Mouse (Mus musculus) gastrocnemius, adult 8-10 months (tissue): Measurements from ENCODE around the gene Dctpp1. TPM values are rescaled to one million over a fixed set of nuclear protein-coding genes. Genes with fewer than 3 reads are reported as not detected.

Source experiments
- DNase-seq, 2 experiments: peaks; one replicate each; pipeline ENCODE4 v3.0.0; 2022; ENCODE audit warnings: low spot score in 2 of 2
- total RNA-seq, 4 experiments: library from RNA; stranded (reverse); gene quantifications; 2 replicates each; pipeline ENCODE4 v1.2.4; 2022

The Dctpp1 gene
- total RNA-seq, 4 experiments from 2014 or later, result 31.3 to 38.3 (median 33.9) TPM

DNA sequence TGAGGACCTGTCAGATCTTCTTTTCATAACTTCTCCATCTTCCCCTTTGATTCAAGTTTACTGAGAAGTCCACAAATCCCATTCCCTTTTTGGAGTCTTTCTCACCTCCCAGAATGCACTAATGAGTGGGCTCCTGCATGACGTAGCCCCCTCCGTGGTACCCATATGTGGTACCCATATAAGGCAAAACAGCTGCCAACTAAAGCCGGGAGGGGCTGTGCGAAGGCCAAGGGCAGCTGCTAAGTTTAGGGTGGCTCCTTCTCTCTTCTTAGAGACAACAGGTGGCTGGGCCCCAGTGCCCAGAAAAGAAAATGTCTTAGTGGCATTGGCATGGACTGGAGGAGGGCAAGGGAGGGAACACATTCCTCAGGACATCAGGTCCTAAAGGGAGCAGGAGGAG lies 50.2 kb downstream of the Dctpp1 start:
- DNase-seq, result peak; percentile 71 to 78

DNA sequence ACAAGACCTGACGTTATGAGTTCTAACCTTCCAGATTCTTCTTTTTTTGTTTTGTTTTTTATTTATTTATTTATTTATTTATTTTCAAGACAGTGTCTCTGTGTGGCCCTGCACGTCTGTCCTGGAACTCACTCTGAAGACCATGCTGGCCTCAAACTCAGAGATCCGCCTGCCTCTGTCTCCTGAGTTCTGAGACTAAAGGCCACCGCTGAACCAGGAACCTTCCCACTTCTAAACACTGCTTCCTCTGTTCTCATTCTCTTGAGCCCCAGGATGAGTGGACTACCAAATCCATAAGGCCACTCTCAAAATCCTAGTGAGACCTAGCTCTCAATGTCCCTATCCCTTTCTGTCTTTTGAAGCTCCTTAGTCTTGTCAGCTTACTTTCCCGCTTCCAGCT lies 50.7 kb downstream of the Dctpp1 start:
- DNase-seq, result no peak

DNA sequence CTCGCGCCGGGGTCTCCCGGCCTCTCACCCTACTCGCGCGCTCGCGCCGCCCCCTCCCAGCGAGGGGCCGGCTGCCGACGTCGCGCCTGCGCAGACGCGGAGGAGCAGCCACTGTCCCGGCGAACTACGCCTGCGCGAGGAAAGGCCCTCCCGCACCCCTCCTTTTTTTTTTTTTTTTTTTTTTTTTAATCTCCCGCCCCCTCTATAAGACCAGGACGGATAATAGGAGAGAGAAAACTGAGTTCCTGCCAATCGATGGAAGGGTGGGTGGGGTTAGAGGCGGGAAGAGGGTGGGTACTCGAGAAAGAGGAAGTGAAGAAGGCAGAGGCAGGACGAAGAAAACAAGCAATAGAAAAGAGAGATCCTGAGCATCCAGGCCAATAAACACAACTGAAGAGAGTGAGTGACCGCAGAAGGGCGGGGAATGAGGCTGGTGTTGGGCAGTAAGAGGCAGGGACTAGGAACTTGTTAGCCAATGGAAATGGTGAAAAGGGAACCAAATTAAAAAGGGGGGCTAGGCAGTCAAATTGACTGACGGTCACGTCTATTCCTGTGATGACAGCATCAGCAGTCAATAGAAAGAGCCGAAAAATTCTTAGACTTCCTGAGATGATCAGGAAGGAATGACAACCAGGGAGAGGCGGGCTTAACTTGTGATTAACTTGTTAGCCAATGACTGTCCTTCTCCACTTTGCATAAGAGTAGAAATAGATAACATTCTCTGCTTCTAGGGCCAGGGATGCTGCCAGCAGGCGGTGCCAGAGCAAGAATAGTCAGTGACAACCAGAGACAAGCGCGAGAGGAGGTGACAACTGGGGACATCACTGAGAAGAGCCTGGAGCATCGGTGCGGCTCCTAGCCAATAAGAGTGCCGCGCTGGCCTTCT lies 51.7 kb downstream of the Dctpp1 start, which contains the start of gene Mylpf:
Gene Mylpf (plus strand): TSS at position 338 of the 886 bp plus-strand sequence.
- DNase-seq, result peak; percentile 91 to 92

DNA sequence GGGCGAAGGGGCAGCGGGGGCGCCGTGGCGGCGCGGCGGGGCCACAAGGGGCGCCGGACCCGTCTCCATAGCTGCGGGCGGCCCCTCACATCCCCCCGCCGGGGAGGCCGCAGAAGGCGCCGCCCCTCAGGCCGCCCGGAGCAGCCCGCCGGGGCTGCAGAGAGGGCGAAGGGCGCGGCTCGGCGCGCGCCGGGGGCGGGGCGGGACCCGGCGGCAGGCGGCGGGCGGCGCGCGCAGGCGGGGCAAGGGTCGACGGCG lies 52.3 kb downstream of the Dctpp1 start, which contains the start of gene Tbc1d10b:
Gene Tbc1d10b (minus strand): TSS at position 174 of the 258 bp plus-strand sequence.
- peak in 1 of 2 experiments; percentile 23 for DNase-seq

DNA sequence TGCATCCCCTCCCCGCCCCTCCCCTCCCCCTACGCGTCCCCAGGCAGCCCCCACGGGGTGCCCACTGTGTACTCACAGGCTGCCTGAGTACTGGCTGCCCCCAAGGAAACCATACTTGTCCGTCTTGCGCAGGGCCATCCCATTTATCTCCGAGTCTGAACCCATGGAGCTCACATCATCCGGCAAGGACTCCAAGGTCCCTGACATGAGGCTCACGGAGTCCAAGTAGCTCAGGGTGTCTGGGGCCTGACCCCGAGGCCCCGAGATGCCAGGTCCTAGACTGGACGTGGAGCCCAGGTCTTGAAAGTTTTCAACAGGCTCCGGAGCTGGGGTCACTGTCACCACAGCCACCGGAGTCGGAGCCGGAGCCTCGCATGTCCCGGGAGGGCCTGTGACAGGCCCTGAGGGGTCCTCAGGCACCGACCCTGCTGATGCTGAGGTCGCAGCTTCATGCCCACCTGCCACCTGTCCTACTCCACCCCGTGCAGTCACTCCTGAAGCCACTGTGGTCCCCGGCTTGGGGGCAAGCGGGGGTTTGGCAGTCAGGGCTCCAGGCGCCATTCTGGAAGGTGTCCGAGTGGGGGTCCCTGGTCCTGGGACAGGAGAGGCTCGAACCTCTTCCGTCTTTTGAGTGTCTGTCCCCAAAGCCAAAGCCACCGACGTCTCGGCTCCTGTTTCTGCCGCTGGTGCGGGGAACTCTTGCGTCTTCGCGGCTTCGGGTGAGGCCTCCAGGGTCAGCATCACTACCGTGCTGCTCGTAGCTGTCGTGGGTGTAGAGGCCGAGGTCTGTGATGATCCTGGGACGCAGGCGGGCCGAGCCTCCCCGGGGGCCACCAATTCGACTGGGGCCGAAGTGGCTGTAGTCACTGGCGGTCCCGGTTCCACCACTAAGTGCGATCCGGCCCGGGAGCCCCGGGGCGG lies 52.9 kb downstream of the Dctpp1 start:
- DNase-seq, result peak in 1 of 2 experiments; percentile 31

Other genes with a start within 250 kb of the Dctpp1 start
- gene Mvp, start 246.1 kb downstream of the Dctpp1 start, total RNA-seq, result 10 to 100 TPM; 26.7 to 48.3 (median 34.8) TPM
- gene Pagr1b, start 244.2 kb downstream of the Dctpp1 start, total RNA-seq, result under 1 TPM in 1 of 4 experiments, not detected in 3; 0.67 TPM
- gene Pagr1a, start 243.4 kb downstream of the Dctpp1 start, total RNA-seq, result 10 to 100 TPM in 1 of 4 experiments, 1 to 10 TPM in 3; 1.3 to 17.6 (median 5.2) TPM
- 10 to 100 TPM in 3 of 4 experiments, 1 to 10 TPM in 1; 4.0 to 20.7 (median 14.7) TPM for gene Gm42742, start 239.6 kb downstream of the Dctpp1 start, total RNA-seq
- under 1 TPM in 3 of 4 experiments, not detected in 1; 0.31 to 0.72 (median 0.65) TPM for gene Prrt2, start 239.5 kb downstream of the Dctpp1 start, total RNA-seq
- gene Maz, start 233.7 kb downstream of the Dctpp1 start, total RNA-seq, result 10 to 100 TPM; 67.1 to 73.4 (median 72.5) TPM
- gene Kif22, start 218.2 kb downstream of the Dctpp1 start, total RNA-seq, result 1 to 10 TPM in 1 of 4 experiments, under 1 TPM in 1, not detected in 2; 0.82 to 1.8 TPM
- not detected for gene Zg16, start 173.4 kb downstream of the Dctpp1 start, total RNA-seq
- gene AI467606, start 169.3 kb downstream of the Dctpp1 start, total RNA-seq, result under 1 TPM; 0.12 to 0.74 (median 0.25) TPM
- under 1 TPM in 3 of 4 experiments, not detected in 1; 0.18 to 0.29 (median 0.27) TPM for gene Qprt, start 138.5 kb downstream of the Dctpp1 start, total RNA-seq
- under 1 TPM in 3 of 4 experiments, not detected in 1; 0.07 to 0.13 (median 0.13) TPM for gene Spn, start 122.9 kb downstream of the Dctpp1 start, total RNA-seq
- gene Cd2bp2, start 64.7 kb downstream of the Dctpp1 start, total RNA-seq, result 10 to 100 TPM; 25.2 to 35.0 (median 32.7) TPM
- gene Tbc1d10b, start 52.2 kb downstream of the Dctpp1 start, total RNA-seq, result 10 to 100 TPM; 29.1 to 34.3 (median 32.1) TPM
- gene Mylpf, start 51.8 kb downstream of the Dctpp1 start, total RNA-seq, result over 10,000 TPM; 27,006 to 32,685 (median 27,393) TPM
- gene Zfp553, start 27.6 kb downstream of the Dctpp1 start, total RNA-seq, result 1 to 10 TPM; 4.2 to 5.5 (median 4.8) TPM
- gene Sept1, start 27.6 kb downstream of the Dctpp1 start, total RNA-seq, result 1 to 10 TPM; 1.0 to 2.8 (median 1.4) TPM
- 10 to 100 TPM; 13.7 to 21.0 (median 18.3) TPM for gene Zfp771, start 16.4 kb downstream of the Dctpp1 start, total RNA-seq
- 10 to 100 TPM; 38.1 to 45.4 (median 41.6) TPM for gene Sephs2, start 13.3 kb upstream of the Dctpp1 start, total RNA-seq
- under 1 TPM; 0.07 to 0.25 (median 0.17) TPM for gene Itgal, start 35.6 kb upstream of the Dctpp1 start, total RNA-seq
- 10 to 100 TPM; 39.1 to 55.1 (median 41.1) TPM for gene Zfp768, start 84.9 kb upstream of the Dctpp1 start, total RNA-seq
- gene Zfp747, start 115.3 kb upstream of the Dctpp1 start, total RNA-seq, result 1 to 10 TPM; 3.0 to 3.4 (median 3.1) TPM
- 1 to 10 TPM; 1.5 to 2.5 (median 2.1) TPM for gene 9130019O22Rik, start 126.5 kb upstream of the Dctpp1 start, total RNA-seq
- 1 to 10 TPM; 1.6 to 2.2 (median 1.7) TPM for gene E430018J23Rik, start 132.9 kb upstream of the Dctpp1 start, total RNA-seq
- 1 to 10 TPM; 1.4 to 2.3 (median 1.9) TPM for gene Zfp764, start 146.1 kb upstream of the Dctpp1 start, total RNA-seq
- 1 to 10 TPM; 1.3 to 3.4 (median 2.2) TPM for gene Zfp688, start 161.4 kb upstream of the Dctpp1 start, total RNA-seq
- 1 to 10 TPM in 3 of 4 experiments, under 1 TPM in 1; 0.88 to 1.3 (median 1.2) TPM for gene Zfp689, start 188.4 kb upstream of the Dctpp1 start, total RNA-seq
- gene Prr14, start 198.9 kb upstream of the Dctpp1 start, total RNA-seq, result 10 to 100 TPM; 14.8 to 18.4 (median 16.7) TPM
- gene Fbrs, start 218.5 kb upstream of the Dctpp1 start, total RNA-seq, result 10 to 100 TPM; 21.9 to 29.3 (median 25.1) TPM